Mouse (Mus musculus) CD8-positive naive resting alpha-beta T cell, adult 2 months (primary cell): ENCODE measurements around the gene Lmntd1.

Source experiments
- DNase-seq, 2 experiments: peaks; one replicate each; pipeline ENCODE4 v3.0.0; 2022; ENCODE audit warnings: low read depth in 2 of 2, low spot score in 2 of 2

Gene Lmntd1

GRCm38 (mm10) chr6:145614219-145614618, at the start of gene Lmntd1:
Gene Lmntd1, minus strand, starts transcription at chr6:145614319.
- DNase-seq = no peak

- no peak for DNase-seq
Measured at GRCm38 (mm10) chr6:145660943-145661342, 46.8 kb upstream of the Lmntd1 start.

- no peak for DNase-seq
Measured at GRCm38 (mm10) chr6:145659116-145659515, 45.0 kb upstream of the Lmntd1 start.

- DNase-seq = no peak
Measured at GRCm38 (mm10) chr6:145656740-145657591, 42.8 kb upstream of the Lmntd1 start.

- no peak for DNase-seq
Measured at GRCm38 (mm10) chr6:145655678-145656077, 41.6 kb upstream of the Lmntd1 start.

GRCm38 (mm10) chr6:145654062-145654836, 40.1 kb upstream of the Lmntd1 start:
- DNase-seq = no peak

GRCm38 (mm10) chr6:145653626-145654025, 39.5 kb upstream of the Lmntd1 start:
- no peak for DNase-seq

- no peak for DNase-seq
Measured at GRCm38 (mm10) chr6:145652986-145653385, 38.9 kb upstream of the Lmntd1 start.

GRCm38 (mm10) chr6:145651976-145652375, 37.9 kb upstream of the Lmntd1 start:
- no peak for DNase-seq

GRCm38 (mm10) chr6:145640971-145641506, 26.9 kb upstream of the Lmntd1 start:
- DNase-seq = no peak

GRCm38 (mm10) chr6:145638248-145638647, 24.1 kb upstream of the Lmntd1 start:
- no peak for DNase-seq

GRCm38 (mm10) chr6:145636682-145637081, 22.6 kb upstream of the Lmntd1 start:
- no peak for DNase-seq

- no peak for DNase-seq
Measured at GRCm38 (mm10) chr6:145634454-145634853, 20.3 kb upstream of the Lmntd1 start.

GRCm38 (mm10) chr6:145630269-145630668, 16.1 kb upstream of the Lmntd1 start:
- DNase-seq = no peak

GRCm38 (mm10) chr6:145623141-145623540, 9.0 kb upstream of the Lmntd1 start:
- DNase-seq = no peak

GRCm38 (mm10) chr6:145616402-145617229, 2.5 kb upstream of the Lmntd1 start:
- DNase-seq = no peak

GRCm38 (mm10) chr6:145615666-145616210, 1.6 kb upstream of the Lmntd1 start, which contains the start of gene Tuba3b:
Gene Tuba3b, plus strand, starts transcription at chr6:145615757.
- no peak for DNase-seq

- DNase-seq = no peak
Measured at GRCm38 (mm10) chr6:145612611-145613010, 1.5 kb downstream of the Lmntd1 start.

- DNase-seq = no peak
Measured at GRCm38 (mm10) chr6:145610901-145611300, 3.2 kb downstream of the Lmntd1 start.

- no peak for DNase-seq
Measured at GRCm38 (mm10) chr6:145608693-145609092, 5.4 kb downstream of the Lmntd1 start.

GRCm38 (mm10) chr6:145607746-145608145, 6.4 kb downstream of the Lmntd1 start:
- no peak for DNase-seq
